Mouse (Mus musculus) megakaryocyte, embryonic 14.5 days (primary cell): ENCODE data around the gene Idh2.

Experiments used
- FLI1 ChIP-seq: IDR thresholded peaks from 2 replicates; pipeline ENCODE4 v1.6.1; 2012; ENCODE audit warnings: low read length, inconsistent platforms, mixed read lengths
- GATA1 ChIP-seq: IDR thresholded peaks from 3 replicates; pipeline ENCODE4 v1.6.1; 2012; ENCODE audit warnings: mixed read lengths, low read length, inconsistent platforms, borderline replicate concordance

GRCm38 (mm10) chr7:80160293-80160944 is 45.2 kb upstream of the Idh2 start:
- no peak for TF ChIP-seq GATA1
- no peak for TF ChIP-seq FLI1
